Mouse (Mus musculus) intestine, postnatal 0 days (tissue): ENCODE results near the gene Lifr. TPM values are rescaled to one million over a fixed set of nuclear protein-coding genes. Genes with fewer than 3 reads are reported as not detected.
A peak's percentile ranks its signal among the peaks of the same experiment; 100 is the strongest.

Source experiments
- ATAC-seq: fragments of 200-750 bp; cut with Nextera tagmentation; 2 replicates; pipeline ENCODE4 v1.8.0; 2017; ENCODE audit warnings: mild to moderate bottlenecking, moderate TSS enrichment, moderate library complexity
- H3K27ac ChIP-seq: fragments of 300-500 bp; sonication (generic); 2 replicates; pipeline ENCODE4 v1.5.1; 2014; ENCODE audit warnings: mild to moderate bottlenecking, low read depth, low read length, moderate library complexity
- H3K27me3 ChIP-seq: fragments of 300-500 bp; sonication (generic); replicated peaks from 2 replicates; pipeline ENCODE4 v1.6.1; 2014; ENCODE audit warnings: low read length, mixed read lengths; ENCODE audit not compliant: control insufficient read depth, insufficient read depth
- H3K36me3 ChIP-seq: fragments of 300-500 bp; sonication (generic); 2 replicates; pipeline ENCODE4 v1.6.1; 2014; ENCODE audit warnings: mild to moderate bottlenecking, moderate library complexity; ENCODE audit not compliant: control insufficient read depth, insufficient read depth
- H3K4me1 ChIP-seq: fragments of 300-500 bp; sonication (generic); replicated peaks from 2 replicates; pipeline ENCODE4 v1.6.1; 2014; ENCODE audit warnings: antibody characterized with exemption, low read length, mixed read lengths; ENCODE audit not compliant: control insufficient read depth, insufficient read depth
- H3K4me2 ChIP-seq: fragments of 300-500 bp; sonication (generic); replicated peaks from 2 replicates; pipeline ENCODE4 v1.6.1; 2014; ENCODE audit warnings: low read depth, mild to moderate bottlenecking, moderate library complexity
- H3K4me3 ChIP-seq: fragments of 300-500 bp; sonication (generic); 2 replicates; pipeline ENCODE4 v1.5.1; 2014; ENCODE audit warnings: low read depth, low read length
- H3K9ac ChIP-seq: fragments of 300-500 bp; sonication (generic); 2 replicates; pipeline ENCODE4 v1.6.1; 2014; ENCODE audit warnings: mild to moderate bottlenecking, low read depth, low read length
- H3K9me3 ChIP-seq: fragments of 300-500 bp; sonication (generic); 2 replicates; pipeline ENCODE4 v1.6.1; 2016; ENCODE audit warnings: mixed run types; ENCODE audit not compliant: control insufficient read depth
- CTCF ChIP-seq: sonication (generic); IDR thresholded peaks from 2 replicates; pipeline ENCODE4 v1.5.1; 2016; ENCODE audit warnings: low read depth, mild to moderate bottlenecking, control low read depth, antibody characterized with exemption, moderate library complexity
- WGBS: fragments of 180-500 bp; shearing (Covaris S2); extraction: QIAGEN DNeasy Blood & Tissue Kit; methylation state at CpG from one replicate; pipeline ENCODE4 v1.1.7; 2014; 5-methylcytosine and 5-hydroxymethylcytosine counted together
- polyA plus RNA-seq: library from polyadenylated mRNA; unstranded; fragments of >200 nt; fragmentation: Nextera tagmentation; extraction: Ambion mirVana; gene quantifications from 2 replicates; pipeline ENCODE4 v1.2.1, GENCODE M21; 2015

Lifr gene
- polyA plus RNA-seq, 1 experiment from 2014 or later = 6.3 TPM

- no peaks in the 10 kb centered on the region for H3K9me3 ChIP-seq
- 93% methylated on average over 5 of the region's 5 CpGs for WGBS
- H3K36me3 ChIP-seq = no peaks in the 10 kb centered on the region
- no peak overlapping the region for H3K9ac ChIP-seq
- no peak for ATAC-seq
- peak overlapping the region; percentile 11; the same call in 1 of the 2 replicates for H3K27ac ChIP-seq
- H3K4me1 ChIP-seq = 0 out of 2 replicates have a peak, but pooled peaks cover 3% of the 10 kb centered on the region
- H3K4me3 ChIP-seq = no peak overlapping the region
- TF ChIP-seq CTCF = no peak
- H3K27me3 ChIP-seq = no peaks in the 10 kb centered on the region
- no peak overlapping the region for H3K4me2 ChIP-seq
Measured at GRCm38 (mm10) chr15:7202981-7203380, 112.6 kb downstream of the Lifr start.

GRCm38 (mm10) chr15:7203606-7204330 is 113.4 kb downstream of the Lifr start:
- no peak overlapping the region for H3K9ac ChIP-seq
- no peaks in the 10 kb centered on the region for H3K27me3 ChIP-seq
- 60% methylated on average over 8 of the region's 9 CpGs for WGBS
- H3K4me3 ChIP-seq = no peak overlapping the region
- H3K9me3 ChIP-seq = no peaks in the 10 kb centered on the region
- no peak overlapping the region for H3K4me2 ChIP-seq
- no peaks in the 10 kb centered on the region for H3K36me3 ChIP-seq
- H3K27ac ChIP-seq = peak overlapping the region; percentile 11; the same call in 1 of the 2 replicates
- 0 out of 2 replicates have a peak, but pooled peaks cover 3% of the 10 kb centered on the region for H3K4me1 ChIP-seq
- ATAC-seq = no peak
- TF ChIP-seq CTCF = no peak

GRCm38 (mm10) chr15:7204917-7205316 is 114.5 kb downstream of the Lifr start:
- Histone ChIP-seq H3K9ac (no peak overlapping the region), H3K4me3 (no peak overlapping the region), H3K4me2 (no peak overlapping the region), H3K27ac (no peak overlapping the region), H3K4me1 (0 out of 2 replicates have a peak, but pooled peaks cover 3% of the 10 kb centered on the region), H3K27me3 (no peaks in the 10 kb centered on the region), H3K9me3 (no peaks in the 10 kb centered on the region), H3K36me3 (no peaks in the 10 kb centered on the region)
- ATAC-seq = no peak
- WGBS = 89% methylated on average over 13 of the region's 13 CpGs
- TF ChIP-seq CTCF = no peak

- no peak for TF ChIP-seq CTCF
- no peaks in the 10 kb centered on the region for H3K36me3 ChIP-seq
- H3K4me3 ChIP-seq = no peak overlapping the region
- no peaks in the 10 kb centered on the region for H3K27me3 ChIP-seq
- no peak overlapping the region for H3K4me2 ChIP-seq
- 0 out of 2 replicates have a peak, but pooled peaks cover 3% of the 10 kb centered on the region for H3K4me1 ChIP-seq
- 58% methylated on average over 5 of the region's 5 CpGs for WGBS
- H3K9me3 ChIP-seq = no peaks in the 10 kb centered on the region
- ATAC-seq = no peak
- no peak overlapping the region for H3K9ac ChIP-seq
- no peak overlapping the region for H3K27ac ChIP-seq
Measured at GRCm38 (mm10) chr15:7206110-7206509, 115.7 kb downstream of the Lifr start.

GRCm38 (mm10) chr15:7207292-7207691 is 116.9 kb downstream of the Lifr start:
- 51% methylated on average over 7 of the region's 7 CpGs for WGBS
- Histone ChIP-seq H3K9me3 (no peaks in the 10 kb centered on the region), H3K27me3 (no peaks in the 10 kb centered on the region), H3K4me1 (0 out of 2 replicates have a peak, but pooled peaks cover 3% of the 10 kb centered on the region), H3K4me3 (no peak overlapping the region), H3K36me3 (no peaks in the 10 kb centered on the region), H3K27ac (no peak overlapping the region), H3K9ac (no peak overlapping the region), H3K4me2 (no peak overlapping the region)
- ATAC-seq = peak; percentile 51; the same call in 1 of the 2 replicates
- TF ChIP-seq CTCF = no peak

- Histone ChIP-seq H3K4me2 (no peak overlapping the region), H3K27ac (no peak overlapping the region), H3K4me1 (0 out of 2 replicates have a peak, but pooled peaks cover 3% of the 10 kb centered on the region), H3K36me3 (no peaks in the 10 kb centered on the region), H3K9ac (no peak overlapping the region), H3K27me3 (no peaks in the 10 kb centered on the region), H3K4me3 (no peak overlapping the region), H3K9me3 (no peaks in the 10 kb centered on the region)
- no peak for ATAC-seq
- no peak for TF ChIP-seq CTCF
- WGBS = 77% methylated on average over 9 of the region's 9 CpGs
Measured at GRCm38 (mm10) chr15:7208180-7208579, 117.8 kb downstream of the Lifr start.
